Mouse (Mus musculus) left cerebral cortex, postnatal 4 days (tissue): Measurements from ENCODE around the gene Hspb2. TPM values are rescaled to one million over a fixed set of nuclear protein-coding genes. Genes with fewer than 3 reads are reported as not detected.
A peak's percentile ranks its signal among the peaks of the same experiment; 100 is the strongest.

ENCODE experiments used
- DNase-seq: peaks from one replicate; pipeline ENCODE4 v3.0.0-alpha.2; 2022
- intact Hi-C: fragments of 180-260 bp; cut with DNase I; formaldehyde crosslinking; loops from one replicate; pipeline ENCODE4 v1.15.1; 2025
- total RNA-seq, 2 experiments: library from RNA; stranded (reverse); gene quantifications; 2 replicates each; pipeline ENCODE4 v1.2.3; 2021

Hspb2 gene
- total RNA-seq, result 1 to 10 TPM; 1.0 to 1.3 TPM

GRCm38 (mm10) chr9:50752054-50752602 lies at the start of gene Hspb2:
Hspb2 (minus strand) TSS chr9:50752354.
- intact Hi-C loops, result no loop called here
- no peak for DNase-seq

GRCm38 (mm10) chr9:50800985-50801384 lies 48.8 kb upstream of the Hspb2 start:
- intact Hi-C loops, result no loop called here
- peak; percentile 10 for DNase-seq

- no peak for DNase-seq
- intact Hi-C loops, result no loop called here
These were observed 46.2 kb upstream of the Hspb2 start for GRCm38 (mm10) chr9:50798368-50798767.

GRCm38 (mm10) chr9:50797641-50798040 lies 45.5 kb upstream of the Hspb2 start:
- intact Hi-C loops, result no loop called here
- no peak for DNase-seq

GRCm38 (mm10) chr9:50796776-50797175 lies 44.6 kb upstream of the Hspb2 start:
- no peak for DNase-seq
- intact Hi-C loops, result no loop called here

- DNase-seq, result no peak
- intact Hi-C loops, result no loop called here
These were observed 43.1 kb upstream of the Hspb2 start for GRCm38 (mm10) chr9:50795266-50795665.

GRCm38 (mm10) chr9:50782155-50782554 lies 30.0 kb upstream of the Hspb2 start:
- DNase-seq, result peak; percentile 31
- intact Hi-C loops, result no loop called here

- no peak for DNase-seq
- intact Hi-C loops, result no loop called here
These were observed 24.1 kb upstream of the Hspb2 start for GRCm38 (mm10) chr9:50776162-50776760.

GRCm38 (mm10) chr9:50775662-50776126 lies 23.5 kb upstream of the Hspb2 start:
- intact Hi-C loops, result no loop called here
- peak; percentile 21 for DNase-seq

- intact Hi-C loops, result no loop called here
- DNase-seq, result peak; percentile 93
These were observed 22.9 kb upstream of the Hspb2 start, which contains the start of the genes Alg9 and 1110032A03Rik for GRCm38 (mm10) chr9:50774991-50775612. Alg9 (plus strand) TSS chr9:50775019. 1110032A03Rik (minus strand) TSS chr9:50775520.

GRCm38 (mm10) chr9:50774026-50774462 lies 21.9 kb upstream of the Hspb2 start:
- intact Hi-C loops, result no loop called here
- DNase-seq, result no peak

GRCm38 (mm10) chr9:50770011-50770410 lies 17.9 kb upstream of the Hspb2 start:
- no peak for DNase-seq
- intact Hi-C loops, result no loop called here

GRCm38 (mm10) chr9:50768107-50769002 lies 16.2 kb upstream of the Hspb2 start, which contains the start of gene Fdxacb1:
Fdxacb1 (plus strand) TSS chr9:50768236.
- peak; percentile 98 for DNase-seq
- intact Hi-C loops, result loop anchor here (10.0 kb wide), 1 partner anchor 64 kb away; no protein-coding TSS in a partner anchor

GRCm38 (mm10) chr9:50767531-50768106 lies 15.5 kb upstream of the Hspb2 start:
- intact Hi-C loops, result loop anchor here (10.0 kb wide), 1 partner anchor 63 kb away; no protein-coding TSS in a partner anchor
- DNase-seq, result no peak

- intact Hi-C loops, result loop anchor here (10.0 kb wide), 1 partner anchor 59 kb away; no protein-coding TSS in a partner anchor
- DNase-seq, result peak; percentile 31
These were observed 11.2 kb upstream of the Hspb2 start for GRCm38 (mm10) chr9:50763331-50763730.

GRCm38 (mm10) chr9:50761520-50762243 lies 9.5 kb upstream of the Hspb2 start:
- no peak for DNase-seq
- intact Hi-C loops, result loop anchor here (10.0 kb wide), 1 partner anchor 57 kb away; no protein-coding TSS in a partner anchor

- intact Hi-C loops, result no loop called here
- DNase-seq, result no peak
These were observed 4.6 kb upstream of the Hspb2 start for GRCm38 (mm10) chr9:50756711-50757110.

GRCm38 (mm10) chr9:50753947-50754346 lies 1.8 kb upstream of the Hspb2 start:
- intact Hi-C loops, result no loop called here

GRCm38 (mm10) chr9:50752784-50753615 lies 846 bp upstream of the Hspb2 start:
- intact Hi-C loops, result no loop called here
- peak; percentile 71 for DNase-seq

More at GRCm38 (mm10) chr9:50753947-50754346, 1.8 kb upstream of the Hspb2 start:
- no peak for DNase-seq
